Mouse (Mus musculus) left cerebral cortex, adult 9 months (tissue): ENCODE data around the gene Ust.

Experiments used
- DNase-seq, 2 experiments: peaks; one replicate each; pipeline ENCODE4 v3.0.0; 2022; ENCODE audit warnings: low spot score in 2 of 2

Ust gene

DNA sequence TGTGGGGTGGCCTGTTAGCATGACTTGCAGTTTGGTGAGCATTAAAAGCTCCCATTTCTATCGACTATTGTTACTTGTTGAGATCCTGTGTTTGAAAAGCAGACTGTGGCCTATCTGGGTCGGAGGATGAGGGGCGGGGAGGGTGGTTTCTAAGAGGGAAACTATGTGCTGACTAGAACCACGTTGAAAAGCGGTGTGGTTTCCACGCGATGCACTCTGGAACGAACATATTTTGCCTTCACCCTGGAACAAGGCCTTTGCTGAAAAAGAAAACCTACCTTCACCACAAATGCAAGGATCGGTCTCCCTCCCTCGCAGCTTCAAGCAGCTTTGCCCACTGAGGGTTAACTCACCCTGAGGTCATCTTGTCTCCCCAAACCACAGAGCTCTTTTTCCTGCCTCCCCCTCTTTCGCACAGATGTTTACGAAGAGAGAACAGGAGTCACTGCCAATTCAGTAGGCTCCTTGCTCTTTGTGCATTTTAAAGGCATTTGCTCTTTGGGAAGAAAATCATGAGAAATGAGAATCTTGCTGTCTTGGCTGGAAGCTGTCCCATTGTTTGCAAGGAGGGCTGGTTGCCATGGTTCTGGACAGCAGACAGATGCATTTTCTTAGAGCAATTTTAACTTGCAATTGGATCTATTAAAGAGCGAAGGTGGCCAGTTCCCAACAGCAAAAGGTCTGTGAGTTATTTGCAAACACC lies 342.1 kb downstream of the Ust start:
- peak; percentile 14 to 66 for DNase-seq

DNA sequence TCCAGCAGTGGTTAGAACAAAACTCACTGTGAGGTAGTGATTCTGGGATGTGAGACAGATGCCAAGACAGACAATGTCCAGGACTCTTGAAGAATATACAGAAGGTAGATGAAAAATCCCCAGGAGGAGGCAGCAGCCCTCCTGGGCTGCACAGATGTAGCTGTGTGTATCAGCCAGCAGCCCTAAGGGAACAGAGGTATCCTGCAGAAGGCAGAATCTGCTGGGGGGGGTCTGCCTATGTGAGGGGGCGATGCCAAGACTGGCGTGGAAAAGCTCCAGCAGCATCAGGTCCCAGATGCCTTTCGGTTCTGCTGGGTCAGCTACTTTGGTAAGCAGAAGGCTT lies 342.6 kb downstream of the Ust start:
- no peak for DNase-seq

DNA sequence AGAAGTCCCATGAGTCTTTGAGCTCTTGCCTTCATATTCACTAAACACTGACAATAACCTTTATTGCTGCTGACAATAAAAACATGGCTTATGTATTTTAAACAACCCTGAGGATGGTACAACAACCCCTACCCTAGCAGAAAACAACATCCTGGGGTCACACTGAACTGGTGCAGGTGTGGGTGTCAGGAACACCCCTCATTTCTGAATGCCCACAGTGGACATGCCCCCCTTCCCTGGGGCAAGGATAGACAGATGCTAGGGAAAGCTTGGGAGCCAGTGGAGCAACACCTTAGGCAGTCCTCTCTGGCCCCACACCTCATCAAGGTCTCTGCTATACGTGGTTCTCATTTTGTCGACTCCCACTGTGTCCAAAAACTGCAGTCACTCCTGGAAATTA lies 343.9 kb downstream of the Ust start:
- no peak for DNase-seq

DNA sequence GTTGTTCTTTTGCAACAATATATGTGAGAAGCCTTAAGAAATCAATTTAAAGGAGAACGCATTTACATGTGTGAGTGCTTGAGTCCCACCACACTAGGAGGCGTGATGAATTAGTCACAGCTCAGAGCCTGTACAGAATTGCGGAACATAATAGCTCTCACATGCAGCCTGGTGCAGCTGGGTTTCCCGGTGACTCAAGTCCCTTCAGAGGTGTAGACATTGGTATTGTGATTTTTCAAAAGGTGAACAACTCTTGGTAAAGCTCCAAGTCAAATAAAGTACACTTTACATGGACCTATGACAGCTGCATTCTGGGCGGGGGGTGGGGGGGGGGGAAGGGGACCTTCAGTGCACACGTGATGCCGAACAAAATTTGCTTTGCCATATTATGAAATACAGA lies 344.4 kb downstream of the Ust start:
- peak; percentile 32 to 40 for DNase-seq

DNA sequence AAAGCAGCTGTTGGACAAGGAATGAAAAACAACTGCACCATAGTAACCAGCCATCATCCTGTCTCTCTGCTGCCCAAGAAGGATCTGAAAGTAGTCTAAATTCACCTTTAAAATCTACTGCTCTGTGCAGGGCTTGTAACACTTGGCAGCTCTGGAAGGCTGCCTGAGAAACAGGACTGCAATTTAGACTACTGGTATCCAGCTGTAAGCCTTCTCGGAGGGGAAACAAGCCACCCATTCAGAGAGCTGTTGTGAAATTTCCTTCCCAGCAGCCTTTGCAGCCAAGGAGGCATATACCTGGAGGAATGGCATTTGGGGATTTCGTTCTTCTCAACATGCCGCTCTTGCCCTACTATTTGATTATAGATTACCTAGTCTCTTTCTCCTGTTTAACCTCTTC lies 345.6 kb downstream of the Ust start:
- DNase-seq = no peak

DNA sequence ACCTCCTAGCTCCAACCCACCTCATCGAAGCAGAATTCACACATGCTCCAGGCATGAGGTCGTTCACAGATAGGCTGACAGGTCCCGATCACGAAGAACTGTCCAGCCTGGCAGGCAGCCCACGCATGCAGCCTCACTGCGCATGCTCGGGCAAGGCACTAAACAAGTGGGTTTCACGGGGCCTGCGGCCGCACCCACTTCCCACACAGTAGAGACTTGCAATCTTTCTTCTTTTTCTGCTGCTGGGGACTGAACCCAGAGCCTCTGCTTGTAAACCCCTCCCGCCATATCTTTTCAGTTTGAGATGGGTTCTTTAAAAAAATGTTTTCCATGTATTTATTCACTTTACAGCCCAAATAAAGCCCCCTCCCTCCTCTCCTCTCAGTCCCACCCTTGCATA lies 347.1 kb downstream of the Ust start:
- DNase-seq = no peak
